Mouse (Mus musculus): Measurements from ENCODE around the gene Dcaf5. TPM values are rescaled to one million over a fixed set of nuclear protein-coding genes. Genes with fewer than 3 reads are reported as not detected.
A peak's percentile ranks its signal among the peaks of the same experiment; 100 is the strongest.

Gene Dcaf5
- polyA plus RNA-seq, 2 experiments from 2014 or later = 14.9 to 18.2 TPM

DNA sequence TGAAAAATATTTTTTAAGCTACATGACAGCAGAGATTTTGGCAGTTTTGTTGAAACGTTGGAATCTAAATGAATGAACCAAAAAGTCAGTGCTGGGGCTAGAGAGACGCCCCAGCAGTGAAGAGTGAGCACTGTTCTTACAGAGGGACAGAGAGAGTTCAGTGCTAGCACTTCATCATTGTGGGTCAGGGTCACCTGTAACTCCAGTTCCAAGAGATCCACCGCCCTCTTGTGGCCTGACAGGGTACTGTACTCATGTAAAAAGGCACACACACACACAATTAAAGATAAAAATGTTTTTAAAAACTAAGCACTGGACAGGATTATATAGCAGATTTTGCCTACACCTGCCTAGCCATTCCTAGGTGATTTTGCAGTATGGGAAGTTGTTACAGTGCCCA, 29.8 kb downstream of the Dcaf5 start:
- ATAC-seq = peak; percentile 54

GRCm38 (mm10) chr12:80404139-80404538, 32.3 kb downstream of the Dcaf5 start:
- no peak for ATAC-seq

DNA sequence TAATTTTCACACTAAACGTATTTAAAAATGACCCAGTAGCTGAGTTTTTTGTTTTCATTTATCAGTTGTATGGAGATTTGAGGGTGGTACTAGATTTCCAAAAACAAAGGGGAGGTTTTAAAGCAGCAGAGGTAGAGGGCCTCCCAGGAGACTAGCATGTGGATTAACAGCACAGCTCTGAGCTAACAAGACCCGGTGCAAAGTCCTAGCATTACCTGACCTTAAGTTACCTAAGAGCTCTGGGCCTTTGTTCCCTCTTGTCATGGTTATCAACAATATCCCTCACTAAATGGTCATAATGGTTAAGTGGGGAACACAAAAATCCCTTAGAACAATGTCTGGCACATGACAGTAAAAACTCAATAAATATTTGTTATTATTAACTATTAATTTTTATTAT, 37.3 kb downstream of the Dcaf5 start:
- no peak for ATAC-seq

DNA sequence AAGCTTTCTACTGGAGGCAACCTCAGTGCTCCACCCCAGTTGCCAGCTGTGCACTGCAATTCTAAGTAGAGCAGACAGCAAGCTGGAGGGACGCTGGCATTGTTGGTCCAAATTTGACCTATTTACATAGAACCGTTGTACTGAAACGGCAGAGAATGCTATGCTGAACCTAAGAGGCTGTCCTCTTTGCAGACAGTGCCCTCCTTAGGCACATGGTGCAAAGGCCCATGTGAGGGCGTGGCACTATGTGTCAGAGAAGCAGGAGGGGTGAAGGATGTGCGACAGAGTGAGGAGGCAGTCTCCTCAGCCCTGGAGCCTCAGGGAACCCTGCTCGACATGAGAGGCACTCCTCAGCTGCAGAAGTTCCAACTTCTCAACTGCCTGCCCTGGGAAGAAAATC, 40.0 kb downstream of the Dcaf5 start:
- ATAC-seq = no peak

DNA sequence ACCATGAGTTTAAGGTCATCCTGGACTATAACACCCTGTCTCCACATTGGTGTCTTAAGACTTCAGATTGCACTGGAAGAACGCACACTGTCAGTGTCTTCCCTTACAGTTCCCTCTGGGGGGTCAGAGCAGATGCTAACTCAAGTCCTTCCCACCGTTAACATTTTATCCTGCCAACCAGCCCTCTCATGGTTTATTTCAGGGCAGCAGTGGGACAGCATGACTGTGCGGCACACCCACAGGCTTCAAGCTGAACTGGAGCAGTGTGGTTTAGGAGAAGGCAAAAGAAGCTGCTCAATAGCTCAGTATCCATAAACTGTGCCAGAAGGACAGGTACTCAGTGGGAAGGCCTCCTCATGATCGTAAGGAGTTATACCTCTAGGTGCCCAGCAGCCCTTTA, 41.1 kb downstream of the Dcaf5 start:
- ATAC-seq = no peak

DNA sequence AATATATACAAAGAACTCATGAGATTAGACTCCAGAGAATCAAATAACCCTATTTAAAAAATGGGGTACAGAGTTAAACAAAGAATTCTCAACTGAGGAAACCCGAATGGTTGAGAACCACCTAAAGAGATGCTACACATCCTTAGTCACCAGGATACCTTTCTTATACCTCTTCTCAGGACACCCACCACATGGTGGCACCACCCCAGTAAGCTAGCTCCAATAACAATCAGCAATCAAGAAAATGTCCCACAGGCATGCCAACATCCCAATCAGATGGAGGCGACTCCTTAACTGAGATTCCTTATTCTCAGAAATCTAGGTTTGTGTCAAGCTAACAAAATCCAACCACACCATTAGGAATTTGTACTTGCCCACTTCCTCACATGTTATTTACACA, 42.4 kb downstream of the Dcaf5 start:
- ATAC-seq = no peak

- ATAC-seq = no peak
Measured at GRCm38 (mm10) chr12:80389448-80389847, 47.0 kb downstream of the Dcaf5 start.

- no peak for ATAC-seq
Measured at GRCm38 (mm10) chr12:80387326-80387725, 49.1 kb downstream of the Dcaf5 start.

DNA sequence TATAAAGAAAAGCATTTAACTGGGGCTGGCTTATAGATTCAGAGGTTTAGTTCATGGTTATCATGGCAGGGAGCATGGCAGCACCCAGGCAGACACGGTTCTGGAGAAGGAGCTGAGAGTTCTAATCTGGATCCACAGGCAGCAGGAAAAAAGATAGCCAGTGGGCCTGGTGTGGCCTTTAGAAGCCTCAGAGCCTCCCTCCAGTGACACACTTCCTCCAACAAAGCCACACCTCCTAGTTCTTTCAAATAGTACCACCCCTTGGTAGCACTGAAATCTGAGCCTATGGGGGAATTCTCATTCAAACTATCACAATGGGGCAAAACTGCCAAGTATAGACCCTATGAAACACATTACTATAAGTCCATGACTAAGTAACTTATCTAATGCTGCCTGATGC, 51.0 kb downstream of the Dcaf5 start:
- ATAC-seq = no peak

- ATAC-seq = no peak
Measured at GRCm38 (mm10) chr12:80383478-80383877, 52.9 kb downstream of the Dcaf5 start.

DNA sequence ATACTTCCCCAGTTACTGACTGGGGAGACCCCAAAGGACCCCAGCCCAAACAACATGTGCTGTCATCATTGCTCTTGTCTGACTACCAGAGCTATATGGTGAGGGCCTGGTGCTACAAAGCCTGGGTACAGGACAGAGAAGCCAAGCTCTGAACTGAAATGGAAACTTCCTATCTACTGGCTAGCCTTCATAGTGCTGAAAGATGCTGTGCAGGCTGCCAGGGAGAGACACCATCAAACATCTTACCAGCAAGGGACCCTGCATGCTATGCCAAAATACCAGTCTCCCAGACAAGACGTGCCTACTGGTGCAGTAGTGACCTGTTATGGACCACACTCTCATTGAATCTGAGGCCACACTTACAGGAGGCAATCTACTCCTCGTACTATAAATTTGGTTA, 53.6 kb downstream of the Dcaf5 start:
- ATAC-seq = no peak

DNA sequence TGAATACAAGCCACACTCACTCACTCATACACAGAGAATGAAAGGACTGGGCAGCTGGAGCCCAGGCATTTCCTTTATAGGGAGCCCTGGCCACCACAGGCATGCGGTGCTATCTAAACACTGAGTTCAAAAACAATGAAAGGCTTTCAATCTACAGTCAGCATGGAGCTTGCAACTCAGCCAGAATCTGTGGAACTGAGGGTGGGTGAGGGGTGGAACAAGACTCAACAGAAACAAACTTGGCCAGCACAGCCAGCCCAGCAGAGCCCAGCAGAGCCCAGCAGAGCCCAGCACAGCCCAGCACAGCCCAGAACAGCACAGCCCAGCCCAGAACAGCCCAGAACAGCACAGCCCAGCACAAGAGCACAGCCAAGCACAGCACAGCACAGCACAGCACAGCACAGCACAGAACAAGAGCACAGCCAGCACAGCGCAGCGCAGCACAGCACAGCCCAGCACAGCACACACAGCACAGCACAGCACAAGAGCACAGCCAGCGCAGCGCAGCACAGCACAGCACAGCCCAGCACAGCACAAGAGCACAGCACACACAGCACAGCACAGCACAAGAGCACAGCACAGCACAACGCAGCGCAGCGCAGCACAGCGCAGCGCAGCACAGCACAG, 56.5 kb downstream of the Dcaf5 start:
- ATAC-seq = no peak

GRCm38 (mm10) chr12:80379393-80379792, 57.0 kb downstream of the Dcaf5 start:
- no peak for ATAC-seq

DNA sequence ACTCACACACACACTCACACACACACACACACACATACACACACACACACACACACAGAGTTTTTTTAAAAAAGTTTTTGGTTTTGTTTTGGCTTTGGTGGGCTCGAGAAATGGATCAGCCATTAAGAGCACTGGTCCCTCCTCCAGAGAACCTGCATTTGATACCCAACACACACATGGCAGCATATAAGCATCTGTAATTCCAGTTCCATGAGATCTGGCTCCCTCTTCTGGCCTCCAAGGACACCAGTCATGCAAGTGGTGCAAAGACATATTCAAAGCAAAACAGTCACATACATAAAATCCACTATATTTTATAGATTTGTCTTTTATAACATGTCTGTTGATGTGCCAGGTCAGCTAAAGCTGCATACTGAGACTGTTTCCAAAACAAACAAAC, 58.8 kb downstream of the Dcaf5 start:
- no peak for ATAC-seq

GRCm38 (mm10) chr12:80375721-80376120, 60.7 kb downstream of the Dcaf5 start:
- ATAC-seq = no peak

GRCm38 (mm10) chr12:80374736-80375135, 61.7 kb downstream of the Dcaf5 start:
- no peak for ATAC-seq

- ATAC-seq = no peak
Measured at GRCm38 (mm10) chr12:80372946-80373345, 63.5 kb downstream of the Dcaf5 start.

GRCm38 (mm10) chr12:80367227-80367626, 69.2 kb downstream of the Dcaf5 start:
- ATAC-seq = no peak

GRCm38 (mm10) chr12:80366004-80366480, 70.4 kb downstream of the Dcaf5 start:
- ATAC-seq = no peak

DNA sequence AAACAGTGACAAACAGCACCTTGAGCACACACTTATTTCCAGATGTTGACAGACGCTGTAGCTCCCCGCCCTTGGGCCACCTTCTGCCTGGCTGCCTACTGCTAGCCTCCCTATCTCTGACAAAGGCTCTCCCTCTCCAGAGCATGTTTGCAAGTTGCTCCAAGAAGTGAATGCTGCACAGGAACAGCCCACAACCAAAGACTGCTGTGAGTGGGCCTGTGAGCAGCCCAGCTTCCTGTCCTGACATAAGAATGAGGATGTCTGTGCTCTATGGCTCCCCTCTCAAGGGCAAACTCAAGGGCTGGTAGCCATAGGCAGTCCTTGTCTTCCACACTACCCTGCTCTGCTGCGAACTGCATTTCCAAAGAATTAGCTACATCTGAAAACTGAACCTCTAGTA, 71.1 kb downstream of the Dcaf5 start:
- no peak for ATAC-seq

GRCm38 (mm10) chr12:80361655-80362054, 74.7 kb downstream of the Dcaf5 start:
- ATAC-seq = no peak

GRCm38 (mm10) chr12:80360321-80360720, 76.1 kb downstream of the Dcaf5 start:
- ATAC-seq = no peak

DNA sequence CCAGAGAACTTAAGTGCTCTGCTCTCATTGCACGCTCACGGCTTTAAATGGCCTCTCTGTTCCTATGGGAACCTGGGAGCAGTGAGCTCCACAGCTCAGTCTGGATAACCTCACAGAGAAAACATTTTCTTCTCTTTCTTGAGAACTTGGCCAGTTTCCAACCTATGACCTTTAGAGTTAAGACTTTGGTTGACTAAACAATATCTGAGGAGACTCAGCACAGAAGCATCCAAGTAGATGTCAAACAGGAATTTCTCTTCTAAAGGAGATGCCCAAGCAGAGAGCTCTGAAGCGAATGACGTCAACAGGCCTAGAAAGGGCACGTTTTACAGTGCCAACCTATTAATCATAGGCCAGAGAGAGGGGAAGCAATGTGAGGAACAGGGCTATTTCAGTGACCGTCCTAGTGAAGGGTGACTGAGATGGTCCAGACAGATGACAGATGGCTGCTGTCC, 91.6 kb downstream of the Dcaf5 start:
- ATAC-seq = no peak

DNA sequence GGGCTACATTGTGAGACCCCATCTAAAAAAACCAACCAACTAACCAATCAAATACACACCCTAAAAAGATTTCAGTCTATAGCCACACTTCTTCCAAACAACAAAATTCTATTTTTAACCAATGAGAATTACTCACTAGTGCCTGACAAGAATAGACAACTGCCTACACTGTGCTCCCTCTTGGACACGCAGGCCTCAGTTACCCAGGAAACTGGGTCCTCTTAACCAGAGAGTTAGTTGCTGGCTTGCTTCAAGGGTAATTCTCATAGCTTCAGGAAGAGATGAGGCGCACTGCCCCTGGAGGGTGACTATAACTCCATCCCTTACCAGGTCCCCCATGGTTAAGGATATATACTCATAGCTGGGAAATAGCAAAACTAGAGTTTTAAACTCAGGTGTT, 95.5 kb downstream of the Dcaf5 start:
- ATAC-seq = no peak

- no peak for ATAC-seq
Measured at GRCm38 (mm10) chr12:80334162-80334561, 102.2 kb downstream of the Dcaf5 start.

Measured in CD4-positive, CD25-positive, alpha-beta regulatory T cell, adult 4 months (primary cell).